Mouse (Mus musculus): ENCODE results near the gene Gm8246. TPM values are rescaled to one million over a fixed set of nuclear protein-coding genes. Genes with fewer than 3 reads are reported as not detected.
"Not testable (repeated sequence)": the region's sequence is repeated elsewhere in the genome, so short reads cannot be mapped to it uniquely, and the experiment has no call there.

Gene Gm8246
- not detected in 2 replicates for total RNA-seq (2015; ENCODE audit: low replicate concordance)
- total RNA-seq (2017; ENCODE audit: low replicate concordance): not detected in 2 replicates

DNA sequence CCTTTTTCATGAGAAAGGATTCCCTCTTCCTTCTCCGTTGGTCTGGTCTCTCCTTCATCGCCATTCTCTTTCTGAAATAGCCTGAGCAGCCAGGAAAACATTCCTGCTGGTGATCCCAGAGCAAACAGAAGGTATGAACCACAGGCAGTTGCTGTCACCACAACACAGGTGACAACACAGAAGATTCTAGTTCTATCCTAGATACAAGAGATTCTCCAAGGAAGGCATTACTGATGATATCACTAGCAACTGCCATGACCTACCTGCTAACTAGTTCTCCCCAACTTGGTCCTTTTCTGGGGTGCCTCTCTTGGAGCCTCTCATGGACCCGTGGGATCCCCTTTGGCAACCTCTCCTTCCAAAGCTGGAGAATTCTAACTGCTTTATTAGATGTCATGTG is at the start of gene Gm8246:
Gm8246 (minus strand) TSS at position 101 of the 400 bp plus-strand sequence.
- ATAC-seq (replicated peaks; ENCODE audit: low FRiP score, poor library complexity, severe bottlenecking): not testable (repeated sequence)

DNA sequence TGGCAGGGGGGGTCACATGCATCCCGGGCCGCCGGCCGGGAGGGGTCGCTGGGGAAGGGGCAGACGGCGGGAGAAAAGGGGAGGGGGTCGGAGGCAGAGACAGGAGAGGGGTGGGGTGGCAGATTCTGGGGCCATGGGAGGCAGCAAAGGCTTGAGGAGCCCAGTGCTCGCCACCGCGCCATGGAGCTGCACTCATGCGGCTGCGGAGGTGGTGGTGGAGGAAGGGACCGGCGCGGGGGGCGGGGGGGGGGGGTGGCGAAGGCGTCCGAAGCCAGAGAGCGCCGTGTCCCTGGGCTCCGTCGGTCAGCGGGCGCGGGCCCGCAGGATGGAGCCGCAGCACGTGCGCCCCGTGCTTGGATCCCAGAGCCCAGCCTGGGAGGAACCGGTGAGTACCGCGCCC is 23.7 kb upstream of the Gm8246 start, which contains the start of gene Gm3488:
Gm3488 (plus strand) TSS at position 301 of the 400 bp plus-strand sequence.
- ATAC-seq (replicated peaks; ENCODE audit: low FRiP score, poor library complexity, severe bottlenecking): not testable (repeated sequence)

DNA sequence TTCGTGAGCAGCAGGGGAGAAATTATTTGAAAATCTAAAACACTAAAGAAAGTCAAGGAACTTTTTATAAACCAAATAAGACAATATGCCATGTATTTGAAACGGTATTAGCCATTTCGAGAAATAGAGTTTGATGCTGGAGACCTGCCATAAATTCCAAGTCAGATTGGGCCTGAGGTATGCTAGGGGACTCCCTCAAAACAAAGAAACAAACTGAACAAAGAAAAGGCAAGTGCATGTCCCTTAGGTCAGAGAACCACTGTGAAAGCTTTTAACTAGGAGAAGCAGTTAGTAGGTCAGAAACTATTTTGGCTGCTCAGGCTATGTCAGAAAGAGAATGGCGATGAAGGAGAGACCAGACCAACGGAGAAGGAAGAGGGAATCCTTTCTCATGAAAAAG is 6.3 kb upstream of the Gm8246 start, which contains the start of gene Gm3187:
Gm3187 (plus strand) TSS at position 301 of the 400 bp plus-strand sequence.
- ATAC-seq (replicated peaks; ENCODE audit: low FRiP score, poor library complexity, severe bottlenecking): not testable (repeated sequence)

DNA sequence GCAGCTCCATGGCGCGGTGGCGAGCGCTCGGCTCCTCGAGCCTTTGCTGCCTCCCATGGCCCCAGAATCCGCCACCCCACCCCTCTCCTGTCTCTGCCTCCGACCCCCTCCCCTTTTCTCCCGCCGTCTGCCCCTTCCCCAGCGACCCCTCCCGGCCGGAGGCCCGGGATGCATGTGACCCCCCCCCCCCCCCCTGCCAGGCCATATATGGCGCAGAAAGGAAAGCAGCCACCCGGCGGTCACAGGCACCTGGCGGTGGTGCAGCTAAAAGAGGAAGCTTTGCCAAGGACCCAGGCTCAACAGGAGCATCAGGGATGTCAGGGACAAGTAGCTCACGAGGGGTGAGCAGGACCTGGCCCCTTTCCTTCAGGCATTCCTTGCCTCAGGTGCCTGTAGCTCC is 17.2 kb downstream of the Gm8246 start:
- not testable (repeated sequence) for ATAC-seq (replicated peaks; ENCODE audit: low FRiP score, poor library complexity, severe bottlenecking)

DNA sequence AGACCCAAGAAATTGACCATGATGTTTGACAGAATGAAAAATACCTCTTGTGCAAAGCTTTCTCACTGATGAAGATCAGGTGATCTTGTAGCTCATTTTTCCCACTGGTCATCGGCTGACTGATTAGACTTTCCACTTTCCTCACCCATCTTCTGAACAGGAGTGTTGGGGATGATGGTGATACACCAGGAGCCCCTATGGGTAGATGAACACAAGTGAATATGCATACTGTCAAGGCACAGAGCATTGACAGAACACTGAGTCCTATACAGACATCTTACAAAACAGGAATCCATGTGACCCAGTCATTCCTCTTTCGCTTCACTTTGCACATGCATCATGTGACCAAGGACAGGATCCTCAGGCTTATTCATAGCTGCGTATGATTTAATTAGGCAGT is 22.3 kb downstream of the Gm8246 start, which contains the start of gene Gm3194:
Gm3194 (minus strand) TSS at position 101 of the 400 bp plus-strand sequence.
- not testable (repeated sequence) for ATAC-seq (replicated peaks; ENCODE audit: low FRiP score, poor library complexity, severe bottlenecking)

Other genes with a start within 250 kb of the Gm8246 start
- gene Gm3526, start 217.2 kb downstream of the Gm8246 start, total RNA-seq (2015; ENCODE audit: low replicate concordance): not detected in 2 replicates
- not detected in 2 replicates for gene Gm3526, start 217.2 kb downstream of the Gm8246 start, total RNA-seq (2017; ENCODE audit: low replicate concordance)
- not detected in 2 replicates for gene Gm3542, start 142.9 kb downstream of the Gm8246 start, total RNA-seq (2015; ENCODE audit: low replicate concordance)
- gene Gm3542, start 142.9 kb downstream of the Gm8246 start, total RNA-seq (2017; ENCODE audit: low replicate concordance): not detected in 2 replicates
- not detected in 2 replicates for gene Gm3500, start 88.8 kb downstream of the Gm8246 start, total RNA-seq (2015; ENCODE audit: low replicate concordance)
- gene Gm3500, start 88.8 kb downstream of the Gm8246 start, total RNA-seq (2017; ENCODE audit: low replicate concordance): not detected in 2 replicates
- not detected in 2 replicates for gene Gm3194, start 22.4 kb downstream of the Gm8246 start, total RNA-seq (2015; ENCODE audit: low replicate concordance)
- gene Gm3194, start 22.4 kb downstream of the Gm8246 start, total RNA-seq (2017; ENCODE audit: low replicate concordance): not detected in 2 replicates
- not detected in 2 replicates for gene Gm3187, start 6.4 kb upstream of the Gm8246 start, total RNA-seq (2015; ENCODE audit: low replicate concordance)
- not detected in 2 replicates for gene Gm3187, start 6.4 kb upstream of the Gm8246 start, total RNA-seq (2017; ENCODE audit: low replicate concordance)
- gene Gm3488, start 23.8 kb upstream of the Gm8246 start, total RNA-seq (2015; ENCODE audit: low replicate concordance): not detected in 2 replicates
- not detected in 2 replicates for gene Gm3488, start 23.8 kb upstream of the Gm8246 start, total RNA-seq (2017; ENCODE audit: low replicate concordance)
- not detected in 2 replicates for gene Gm3532, start 60.7 kb upstream of the Gm8246 start, total RNA-seq (2015; ENCODE audit: low replicate concordance)
- gene Gm3532, start 60.7 kb upstream of the Gm8246 start, total RNA-seq (2017; ENCODE audit: low replicate concordance): not detected in 2 replicates
- gene Gm8265, start 155.2 kb upstream of the Gm8246 start, total RNA-seq (2015; ENCODE audit: low replicate concordance): not detected in 2 replicates
- gene Gm8265, start 155.2 kb upstream of the Gm8246 start, total RNA-seq (2017; ENCODE audit: low replicate concordance): not detected in 2 replicates
- gene Gm9603, start 209.6 kb upstream of the Gm8246 start, total RNA-seq (2015; ENCODE audit: low replicate concordance): not detected in 2 replicates
- gene Gm9603, start 209.6 kb upstream of the Gm8246 start, total RNA-seq (2017; ENCODE audit: low replicate concordance): not detected in 2 replicates

All from erythroblast, adult 5-6 weeks (primary cell).